Mouse (Mus musculus) heart, embryonic 12.5 days (tissue): Measurements from ENCODE around the gene Sez6l. TPM values are rescaled to one million over a fixed set of nuclear protein-coding genes. Genes with fewer than 3 reads are reported as not detected.

ENCODE experiments used
- ATAC-seq: fragments of 200-750 bp; cut with Nextera tagmentation; 2 replicates; pipeline ENCODE4 v1.8.0; 2017; ENCODE audit warnings: moderate TSS enrichment, moderate library complexity; ENCODE audit not compliant: insufficient number of reproducible peaks, low FRiP score
- H3K27ac ChIP-seq: fragments of 300-500 bp; sonication (generic); 2 replicates; pipeline ENCODE4 v1.5.1; 2016; ENCODE audit warnings: mild to moderate bottlenecking, moderate library complexity; ENCODE audit not compliant: poor library complexity, severe bottlenecking
- H3K27me3 ChIP-seq: fragments of 300-500 bp; sonication (generic); replicated peaks from 2 replicates; pipeline ENCODE4 v1.6.1; 2016; ENCODE audit warnings: mild to moderate bottlenecking, moderate library complexity
- H3K36me3 ChIP-seq: fragments of 300-500 bp; sonication (generic); 2 replicates; pipeline ENCODE4 v1.6.1; 2016; ENCODE audit warnings: mild to moderate bottlenecking, moderate library complexity
- H3K4me1 ChIP-seq: fragments of 300-500 bp; sonication (generic); replicated peaks from 2 replicates; pipeline ENCODE4 v1.6.1; 2016; ENCODE audit warnings: mild to moderate bottlenecking
- H3K4me2 ChIP-seq: fragments of 300-500 bp; sonication (generic); 2 replicates; pipeline ENCODE4 v1.6.1; 2016; ENCODE audit warnings: mild to moderate bottlenecking, moderate library complexity
- H3K4me3 ChIP-seq: fragments of 300-500 bp; sonication (generic); 2 replicates; pipeline ENCODE4 v1.5.1; 2016; ENCODE audit warnings: mild to moderate bottlenecking
- H3K9ac ChIP-seq: fragments of 300-500 bp; sonication (generic); 2 replicates; pipeline ENCODE4 v1.6.1; 2016; ENCODE audit warnings: mild to moderate bottlenecking, moderate library complexity
- H3K9me3 ChIP-seq: fragments of 300-500 bp; sonication (generic); replicated peaks from 2 replicates; pipeline ENCODE4 v1.6.1; 2016; ENCODE audit warnings: mild to moderate bottlenecking, moderate library complexity
- WGBS: fragments of 180-500 bp; shearing (Covaris S2); methylation state at CpG from one replicate; pipeline ENCODE4 v1.1.7; 2016; 5-methylcytosine and 5-hydroxymethylcytosine counted together
- polyA plus RNA-seq: library from polyadenylated mRNA; unstranded; fragments of >200 nt; fragmentation: Nextera tagmentation; extraction: Ambion mirVana; gene quantifications from 2 replicates; pipeline ENCODE4 v1.2.1, GENCODE M21; 2016

Sez6l gene
- polyA plus RNA-seq, 1 experiment from 2014 or later: 0.31 TPM

- H3K9ac ChIP-seq: no peak overlapping the region
- no peak overlapping the region for H3K4me2 ChIP-seq
- no peak overlapping the region for H3K4me3 ChIP-seq
- peaks cover 30% of the 10 kb centered on the region for H3K27me3 ChIP-seq
- no peak overlapping the region for H3K27ac ChIP-seq
- H3K36me3 ChIP-seq: no peaks in the 10 kb centered on the region
- ATAC-seq: no peak
- H3K4me1 ChIP-seq: 0 out of 2 replicates have a peak, but pooled peaks cover 3% of the 10 kb centered on the region
- H3K9me3 ChIP-seq: no peaks in the 10 kb centered on the region
- WGBS: 60% methylated on average over 10 of the region's 10 CpGs
Observed at GRCm38 (mm10) chr5:112399284-112399683, 177.7 kb downstream of the Sez6l start.

GRCm38 (mm10) chr5:112396066-112396465, 180.9 kb downstream of the Sez6l start:
- 74% methylated on average over 18 of the region's 18 CpGs for WGBS
- Histone ChIP-seq H3K27ac (no peak overlapping the region), H3K9ac (no peak overlapping the region), H3K27me3 (peaks cover 62% of the 10 kb centered on the region), H3K4me3 (no peak overlapping the region), H3K4me1 (0 out of 2 replicates have a peak, but pooled peaks cover 6% of the 10 kb centered on the region), H3K4me2 (no peak overlapping the region), H3K36me3 (no peaks in the 10 kb centered on the region), H3K9me3 (no peaks in the 10 kb centered on the region)
- no peak for ATAC-seq

GRCm38 (mm10) chr5:112394779-112395443, 182.1 kb downstream of the Sez6l start, which contains the start of gene Asphd2:
Asphd2 (minus strand) TSS chr5:112394866.
- ATAC-seq: peak; percentile 63
- H3K4me2 ChIP-seq: peak within 1 kb of the TSS; percentile 90
- peaks cover 71% of the 10 kb centered on the region for H3K27me3 ChIP-seq
- 0 out of 2 replicates have a peak, but pooled peaks cover 6% of the 10 kb centered on the region for H3K4me1 ChIP-seq
- 0 out of 2 replicates have a peak within 1 kb of the TSS, but pooled peaks have one; percentile 37 for H3K27ac ChIP-seq
- WGBS: 3% methylated on average over 52 of the region's 67 CpGs
- H3K9ac ChIP-seq: peak within 1 kb of the TSS; percentile 68
- peak within 1 kb of the TSS; percentile 68 for H3K4me3 ChIP-seq
- H3K9me3 ChIP-seq: no peaks in the 10 kb centered on the region
- H3K36me3 ChIP-seq: no peaks in the 10 kb centered on the region

- Histone ChIP-seq H3K27ac (no peak overlapping the region), H3K27me3 (peaks cover 72% of the 10 kb centered on the region)
- ATAC-seq: peak; percentile 49
Observed at GRCm38 (mm10) chr5:112394415-112394763, 182.6 kb downstream of the Sez6l start.

GRCm38 (mm10) chr5:112393741-112394414, 183.1 kb downstream of the Sez6l start:
- WGBS: 9% methylated on average over 18 of the region's 18 CpGs
- Histone ChIP-seq H3K9me3 (no peaks in the 10 kb centered on the region), H3K4me3 (peak overlapping the region; percentile 68), H3K4me2 (peak overlapping the region; percentile 90), H3K27ac (no peak overlapping the region), H3K9ac (peak overlapping the region; percentile 68; the same call in 1 of the 2 replicates), H3K36me3 (no peaks in the 10 kb centered on the region), H3K27me3 (peaks cover 74% of the 10 kb centered on the region), H3K4me1 (0 out of 2 replicates have a peak, but pooled peaks cover 6% of the 10 kb centered on the region)
- peak; percentile 36; the same call in 1 of the 2 replicates for ATAC-seq

More at GRCm38 (mm10) chr5:112394415-112394763, 182.6 kb downstream of the Sez6l start:
- peak overlapping the region; percentile 68 for H3K9ac ChIP-seq
- H3K4me3 ChIP-seq: peak overlapping the region; percentile 68
- 0 out of 2 replicates have a peak, but pooled peaks cover 6% of the 10 kb centered on the region for H3K4me1 ChIP-seq
- no peaks in the 10 kb centered on the region for H3K9me3 ChIP-seq
- WGBS: under 1% methylated on average over 20 of the region's 28 CpGs
- H3K36me3 ChIP-seq: no peaks in the 10 kb centered on the region
- peak overlapping the region; percentile 90 for H3K4me2 ChIP-seq

GRCm38 (mm10) chr5:112391676-112392323, 185.2 kb downstream of the Sez6l start:
- H3K27me3 ChIP-seq: peaks cover 84% of the 10 kb centered on the region
- H3K4me3 ChIP-seq: no peak overlapping the region
- no peak overlapping the region for H3K9ac ChIP-seq
- WGBS: 55% methylated on average over 27 of the region's 27 CpGs
- 0 out of 2 replicates have a peak, but pooled peaks cover 6% of the 10 kb centered on the region for H3K4me1 ChIP-seq
- no peak overlapping the region for H3K4me2 ChIP-seq
- no peaks in the 10 kb centered on the region for H3K9me3 ChIP-seq
- no peak for ATAC-seq
- no peaks in the 10 kb centered on the region for H3K36me3 ChIP-seq
- no peak overlapping the region for H3K27ac ChIP-seq

GRCm38 (mm10) chr5:112391002-112391401, 186.0 kb downstream of the Sez6l start:
- H3K9ac ChIP-seq: no peak overlapping the region
- H3K4me1 ChIP-seq: 0 out of 2 replicates have a peak, but pooled peaks cover 6% of the 10 kb centered on the region
- H3K4me3 ChIP-seq: no peak overlapping the region
- H3K9me3 ChIP-seq: no peaks in the 10 kb centered on the region
- peaks cover 82% of the 10 kb centered on the region for H3K27me3 ChIP-seq
- no peak overlapping the region for H3K27ac ChIP-seq
- no peaks in the 10 kb centered on the region for H3K36me3 ChIP-seq
- no peak for ATAC-seq
- no peak overlapping the region for H3K4me2 ChIP-seq
- WGBS: 32% methylated on average over 16 of the region's 16 CpGs

- 72% methylated on average over 9 of the region's 9 CpGs for WGBS
- Histone ChIP-seq H3K27me3 (peaks cover 66% of the 10 kb centered on the region), H3K4me3 (no peak overlapping the region), H3K36me3 (no peaks in the 10 kb centered on the region), H3K4me1 (0 out of 2 replicates have a peak, but pooled peaks cover 4% of the 10 kb centered on the region), H3K9ac (no peak overlapping the region), H3K4me2 (no peak overlapping the region), H3K9me3 (no peaks in the 10 kb centered on the region), H3K27ac (no peak overlapping the region)
- no peak for ATAC-seq
Observed at GRCm38 (mm10) chr5:112389352-112389751, 187.6 kb downstream of the Sez6l start.

GRCm38 (mm10) chr5:112385973-112386372, 191.0 kb downstream of the Sez6l start:
- H3K4me2 ChIP-seq: no peak overlapping the region
- peak; percentile 56; the same call in 1 of the 2 replicates for ATAC-seq

GRCm38 (mm10) chr5:112384805-112385472, 192.0 kb downstream of the Sez6l start:
- no peak overlapping the region for H3K4me2 ChIP-seq
- 87% methylated on average over 13 of the region's 13 CpGs for WGBS
- H3K9me3 ChIP-seq: no peaks in the 10 kb centered on the region
- H3K4me1 ChIP-seq: peaks cover 5% of the 10 kb centered on the region; the same call in 1 of the 2 replicates
- H3K36me3 ChIP-seq: no peaks in the 10 kb centered on the region
- H3K27ac ChIP-seq: no peak overlapping the region
- no peak overlapping the region for H3K9ac ChIP-seq
- H3K4me3 ChIP-seq: no peak overlapping the region
- no peak for ATAC-seq
- H3K27me3 ChIP-seq: peaks cover 39% of the 10 kb centered on the region

More at GRCm38 (mm10) chr5:112385973-112386372, 191.0 kb downstream of the Sez6l start:
- Histone ChIP-seq H3K36me3 (no peaks in the 10 kb centered on the region), H3K4me1 (peaks cover 5% of the 10 kb centered on the region; the same call in 1 of the 2 replicates), H3K27me3 (peaks cover 47% of the 10 kb centered on the region), H3K4me3 (no peak overlapping the region), H3K27ac (no peak overlapping the region), H3K9me3 (no peaks in the 10 kb centered on the region), H3K9ac (no peak overlapping the region)
- WGBS: 56% methylated on average over 2 of the region's 2 CpGs
